Mouse (Mus musculus): Measurements from ENCODE around the gene Ehmt1.

GRCm38 (mm10) chr2:24919839-24920175, 393 bp upstream of the Ehmt1 start:
- TF ChIP-seq USF1 (IDR thresholded peaks at IDR 0.05; ENCODE audit: low read depth) (no peak), TCF12 (IDR thresholded peaks at IDR 0.05; ENCODE audit: insufficient read depth, poor library complexity, severe bottlenecking) (no peak), POLR2AphosphoS2 (IDR thresholded peaks at IDR 0.05; ENCODE audit: insufficient read length, low read depth) (no peak), MYOG (IDR thresholded peaks at IDR 0.05; ENCODE audit: control insufficient read depth in 1 of 3, insufficient read depth in 1 of 3, insufficient read length in 2 of 3, low read depth in 2 of 3) (no peak), TCF3 (IDR thresholded peaks at IDR 0.05; ENCODE audit: insufficient read length, low read depth) (no peak), POLR2A (IDR thresholded peaks at IDR 0.05; ENCODE audit: insufficient read length, low read depth) (no peak)

Data from myocyte (in vitro differentiated cells).